In genomic region chr11:70453261-70454044, GRCm38 (mm10) we compare ENCODE assay signal across 11 mouse cellular contexts. TPM values are rescaled to one million over a fixed set of nuclear protein-coding genes. Genes with fewer than 3 reads are reported as not detected.
DNase-seq lines count a peak whose midpoint lies in the region; ATAC-seq and TF ChIP-seq lines count a peak whose summit lies in the region.
"Had no signal": no experiment of that assay in that cellular context is flagged by ENCODE, and none has a peak within 500 bp of the region (broad histone marks: within the 10 kb centered on the region; RNA-seq: fewer than 3 reads in every experiment).

No protein-coding gene starts in this region.

- ATAC-seq in heart, embryonic 13.5 days (ENCODE audit: extremely low read depth, insufficient number of reproducible peaks, low FRiP score, low TSS enrichment): no peak
- no peak for ATAC-seq in midbrain, embryonic 15.5 days (replicated peaks)

- DNase-seq in heart, embryonic 10.5 days (ENCODE audit: low spot score): no peak
- DNase-seq in ES-E14 (ENCODE audit: low read depth, low spot score): no peak
- DNase-seq in induced T-regulatory cell, adult 2 months (ENCODE audit: low read depth): peak; percentile 60
- no peak for DNase-seq in adrenal gland, postnatal 14 days
- DNase-seq in cerebellum, adult 9-11 months: no peak
- no peak for DNase-seq in urinary bladder, postnatal 25 days (ENCODE audit: low spot score)

- no peak overlapping the region for H3K4me3 ChIP-seq in heart, embryonic 13.5 days
- no peak overlapping the region for H3K4me3 ChIP-seq in heart, embryonic 10.5 days
- H3K4me3 ChIP-seq in ES-E14 (ENCODE audit: insufficient read depth in 1 of 2, low read depth in 1 of 2, low read length in 2 of 2, poor library complexity in 1 of 2, severe bottlenecking in 1 of 2): no peak overlapping the region
- H3K4me3 ChIP-seq in midbrain, embryonic 15.5 days: no peak overlapping the region

- H3K9ac ChIP-seq in heart, embryonic 13.5 days: 0 out of 2 replicates have a peak overlapping the region, but pooled peaks have one; percentile 88
- H3K9ac ChIP-seq in ES-E14 (ENCODE audit: insufficient read depth, low read depth, low read length, poor library complexity, severe bottlenecking): peak overlapping the region; percentile 26; the same call in 1 of the 2 replicates
- no peak overlapping the region for H3K9ac ChIP-seq in midbrain, embryonic 15.5 days

- 85% methylated on average over 9 of the region's 9 CpGs for WGBS in heart, embryonic 13.5 days
- WGBS in heart, embryonic 10.5 days: 87% methylated on average over 9 of the region's 9 CpGs
- WGBS in midbrain, embryonic 15.5 days: 92% methylated on average over 9 of the region's 9 CpGs

- in situ Hi-C loops in ES-E14 (cut with MboI; ENCODE audit: low sequenced_read_pairs in 2 of 2, unreplicated experiment in 2 of 2): no loop called here

- H3K27ac ChIP-seq in heart, embryonic 13.5 days (replicated peaks): no peak overlapping the region
- no peak overlapping the region for H3K27ac ChIP-seq in heart, embryonic 10.5 days
- no peak overlapping the region for H3K27ac ChIP-seq in ES-E14 (ENCODE audit: insufficient read depth, low read depth, low read length, poor library complexity, severe bottlenecking)
- H3K27ac ChIP-seq in midbrain, embryonic 15.5 days: no peak overlapping the region
- H3K27ac ChIP-seq: heart, embryonic 15.5 days had no signal

- H3K9me3 ChIP-seq in heart, embryonic 13.5 days: no peaks in the 10 kb centered on the region
- H3K9me3 ChIP-seq in heart, embryonic 10.5 days: no peaks in the 10 kb centered on the region
- H3K9me3 ChIP-seq in ES-E14 (ENCODE audit: control insufficient read depth, insufficient read depth, low read depth, low read length): no peaks in the 10 kb centered on the region
- no peaks in the 10 kb centered on the region for H3K9me3 ChIP-seq in midbrain, embryonic 15.5 days
- H3K9me3 ChIP-seq: heart, embryonic 15.5 days had no signal

- peaks cover 24% of the 10 kb centered on the region for H3K36me3 ChIP-seq in heart, embryonic 13.5 days
- peaks cover 11% of the 10 kb centered on the region; the same call in 1 of the 2 replicates for H3K36me3 ChIP-seq in heart, embryonic 10.5 days
- peaks cover 9% of the 10 kb centered on the region; the same call in 1 of the 2 replicates for H3K36me3 ChIP-seq in ES-E14 (ENCODE audit: control insufficient read depth, insufficient read depth, low read length, poor library complexity, severe bottlenecking)
- no peaks in the 10 kb centered on the region for H3K36me3 ChIP-seq in midbrain, embryonic 15.5 days (replicated peaks)

- peak overlapping the region; percentile 72; the same call in 1 of the 2 replicates for H3K4me2 ChIP-seq in heart, embryonic 13.5 days
- H3K4me2 ChIP-seq in midbrain, embryonic 15.5 days: peak overlapping the region; percentile 64; the same call in 1 of the 2 replicates

- H3K27me3 ChIP-seq in heart, embryonic 13.5 days (replicated peaks): peaks cover 2% of the 10 kb centered on the region
- H3K27me3 ChIP-seq in heart, embryonic 10.5 days (ENCODE audit: insufficient read depth, poor library complexity, severe bottlenecking): peaks cover 5% of the 10 kb centered on the region
- H3K27me3 ChIP-seq in midbrain, embryonic 15.5 days (replicated peaks): peaks cover 6% of the 10 kb centered on the region

- H3K4me1 ChIP-seq in heart, embryonic 13.5 days: peaks cover 13% of the 10 kb centered on the region
- H3K4me1 ChIP-seq in heart, embryonic 10.5 days: peaks cover 12% of the 10 kb centered on the region
- peaks cover 3 to 8% of the 10 kb centered on the region in 2 experiments; a peak in 3 of 4 replicates for H3K4me1 ChIP-seq in ES-E14 (ENCODE audit: control insufficient read depth in 2 of 2, insufficient read depth in 2 of 2, low read length in 2 of 2, poor library complexity in 1 of 2)
- peaks cover 12% of the 10 kb centered on the region for H3K4me1 ChIP-seq in midbrain, embryonic 15.5 days

TF ChIP-seq in ES-E14, 5 proteins besides CTCF, POLR2A, EP300 and RAD21:
- TF ChIP-seq ZNF384 (IDR thresholded peaks at IDR 0.05; ENCODE audit: low read depth, low read length) (no peak), ZC3H11A (IDR thresholded peaks at IDR 0.05; ENCODE audit: borderline replicate concordance, low read depth, low read length) (no peak), CHD2 (IDR thresholded peaks at IDR 0.05; ENCODE audit: low read depth, low read length) (no peak), HCFC1 (IDR thresholded peaks at IDR 0.05; ENCODE audit: borderline replicate concordance, insufficient read depth, low read length) (no peak), MAFK (IDR thresholded peaks at IDR 0.05; ENCODE audit: insufficient read depth, low read depth, low read length) (no peak)

RNA-seq across cellular contexts. Expression of gene Med11, which starts 1.7 kb away (rescaled TPM):
- 25.5 and 26.2 TPM in 2 replicates for polyA plus RNA-seq in heart, embryonic 13.5 days (2015; fragmentation: Nextera tagmentation; extraction: Ambion mirVana)
- polyA plus RNA-seq in heart, embryonic 10.5 days (2016; fragmentation: Nextera tagmentation; extraction: Ambion mirVana): 31.0 and 37.5 TPM in 2 replicates
- 29.1 and 31.2 TPM in 2 replicates for total RNA-seq in ES-E14 (2012; rRNA removed)
- polyA plus RNA-seq in midbrain, embryonic 15.5 days (2015; fragmentation: Nextera tagmentation; extraction: Ambion mirVana): 46.2 and 49.5 TPM in 2 replicates
- 18.1 and 23.3 TPM in 2 replicates for total RNA-seq in adrenal gland, postnatal 14 days (2021)

RNA-seq across cellular contexts. Expression of gene Zmynd15, which starts 5.8 kb away (rescaled TPM):
- polyA plus RNA-seq in heart, embryonic 13.5 days (2015; fragmentation: Nextera tagmentation; extraction: Ambion mirVana): 1.4 and 1.5 TPM in 2 replicates
- polyA plus RNA-seq in heart, embryonic 10.5 days (2016; fragmentation: Nextera tagmentation; extraction: Ambion mirVana): 0.73 and 1.2 TPM in 2 replicates
- 0.54 and 1.5 TPM in 2 replicates for total RNA-seq in ES-E14 (2012; rRNA removed)
- polyA plus RNA-seq in midbrain, embryonic 15.5 days (2015; fragmentation: Nextera tagmentation; extraction: Ambion mirVana): 0.61 and 0.62 TPM in 2 replicates
- total RNA-seq in adrenal gland, postnatal 14 days (2021): 1.3 and 1.5 TPM in 2 replicates
- total RNA-seq: common myeloid progenitor, adult 5-6 weeks had no signal
- polyA plus RNA-seq: neural tube, embryonic 11.5 days had no signal

RNA-seq across cellular contexts. Expression of gene Cxcl16, which starts 6.3 kb away (rescaled TPM):
- polyA plus RNA-seq in heart, embryonic 13.5 days (2015; fragmentation: Nextera tagmentation; extraction: Ambion mirVana): 6.8 and 6.9 TPM in 2 replicates
- polyA plus RNA-seq in heart, embryonic 10.5 days (2016; fragmentation: Nextera tagmentation; extraction: Ambion mirVana): 3.7 and 6.0 TPM in 2 replicates
- 2.9 and 6.6 TPM in 2 replicates for total RNA-seq in ES-E14 (2012; rRNA removed)
- 2.5 and 2.9 TPM in 2 replicates for polyA plus RNA-seq in midbrain, embryonic 15.5 days (2015; fragmentation: Nextera tagmentation; extraction: Ambion mirVana)
- 4.0 and 6.0 TPM in 2 replicates for total RNA-seq in adrenal gland, postnatal 14 days (2021)
- total RNA-seq: common myeloid progenitor, adult 5-6 weeks had no signal

RNA-seq across cellular contexts. Expression of gene Arrb2, which starts 21.0 kb away (rescaled TPM):
- polyA plus RNA-seq in heart, embryonic 13.5 days (2015; fragmentation: Nextera tagmentation; extraction: Ambion mirVana): 11.2 and 13.2 TPM in 2 replicates
- polyA plus RNA-seq in heart, embryonic 10.5 days (2016; fragmentation: Nextera tagmentation; extraction: Ambion mirVana): 11.5 and 19.3 TPM in 2 replicates
- total RNA-seq in ES-E14 (2012; rRNA removed): 30.6 and 43.1 TPM in 2 replicates
- 53.6 and 53.8 TPM in 2 replicates for polyA plus RNA-seq in midbrain, embryonic 15.5 days (2015; fragmentation: Nextera tagmentation; extraction: Ambion mirVana)
- 17.5 and 32.6 TPM in 2 replicates for total RNA-seq in adrenal gland, postnatal 14 days (2021)

RNA-seq across cellular contexts. Expression of gene Pelp1, which starts 43.6 kb away (rescaled TPM):
- polyA plus RNA-seq in heart, embryonic 13.5 days (2015; fragmentation: Nextera tagmentation; extraction: Ambion mirVana): 23.3 and 23.6 TPM in 2 replicates
- 37.9 and 42.9 TPM in 2 replicates for polyA plus RNA-seq in heart, embryonic 10.5 days (2016; fragmentation: Nextera tagmentation; extraction: Ambion mirVana)
- 76.5 and 77.5 TPM in 2 replicates for total RNA-seq in ES-E14 (2012; rRNA removed)
- polyA plus RNA-seq in midbrain, embryonic 15.5 days (2015; fragmentation: Nextera tagmentation; extraction: Ambion mirVana): 32.6 and 33.8 TPM in 2 replicates
- total RNA-seq in adrenal gland, postnatal 14 days (2021): 23.2 and 28.9 TPM in 2 replicates
